Mouse (Mus musculus): Measurements from ENCODE around the gene Grpr.

Gene Grpr

DNA sequence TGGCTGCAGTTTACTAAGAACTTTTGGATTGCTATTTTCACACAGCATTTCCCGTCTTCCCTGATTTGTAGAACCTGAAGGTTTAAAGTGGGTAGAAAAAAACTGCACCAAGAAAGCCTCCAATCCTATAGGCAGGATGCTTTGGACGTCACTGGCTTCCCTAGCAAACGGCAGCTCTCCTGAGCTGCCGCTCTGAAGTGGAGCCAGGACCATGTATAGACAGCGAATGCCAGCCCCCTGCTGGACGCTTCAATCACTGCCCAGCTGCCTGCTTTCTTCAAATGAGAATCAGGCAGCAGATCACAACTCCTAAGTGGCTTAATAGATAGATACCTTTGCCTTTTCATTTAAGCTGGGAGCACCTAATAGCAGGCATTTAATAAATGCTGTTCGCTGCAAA, at the start of gene Grpr:
TSS of gene Grpr (minus strand) at position 12 of the 400 bp plus-strand sequence.
- DNase-seq: peak; percentile 49

DNA sequence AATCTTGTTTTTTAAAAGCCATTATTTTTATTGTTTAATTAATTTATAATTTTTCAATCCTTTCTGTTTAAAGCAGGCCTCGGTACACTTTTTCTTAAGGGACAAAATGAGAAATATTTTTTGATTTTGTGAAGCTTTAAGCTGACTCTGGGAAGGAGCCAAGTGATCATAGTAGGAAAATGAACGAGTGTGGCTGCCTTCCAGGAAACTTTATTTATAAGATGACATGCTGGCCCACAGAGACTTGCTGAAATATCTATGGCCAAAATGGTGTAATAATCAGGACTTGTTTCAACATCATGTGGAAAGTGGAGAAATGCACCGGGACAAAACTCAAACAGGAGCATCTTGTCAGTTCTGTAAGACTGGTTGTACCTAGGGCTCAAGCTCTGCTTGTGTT, 11.0 kb upstream of the Grpr start:
- DNase-seq: no peak

DNA sequence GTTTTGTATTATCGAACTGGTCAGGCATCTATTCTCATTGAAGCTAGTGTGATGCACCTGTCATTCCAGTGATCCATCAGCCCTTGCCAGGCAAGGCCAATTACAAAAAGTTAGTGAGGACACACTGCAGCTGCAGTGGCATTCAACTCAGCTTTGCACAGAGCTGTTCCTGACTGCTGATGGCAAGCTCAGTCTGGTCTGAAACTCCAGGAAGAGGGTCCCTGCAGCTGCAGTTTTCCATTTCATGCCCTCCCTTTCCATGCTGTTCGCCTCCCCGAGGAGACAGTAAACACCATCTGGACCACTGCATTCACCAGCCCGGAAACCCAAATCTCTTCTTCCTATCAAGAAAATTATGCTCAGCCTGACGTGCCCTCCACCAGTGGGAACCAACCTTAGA, 2.4 kb downstream of the Grpr start:
- DNase-seq: no peak

DNA sequence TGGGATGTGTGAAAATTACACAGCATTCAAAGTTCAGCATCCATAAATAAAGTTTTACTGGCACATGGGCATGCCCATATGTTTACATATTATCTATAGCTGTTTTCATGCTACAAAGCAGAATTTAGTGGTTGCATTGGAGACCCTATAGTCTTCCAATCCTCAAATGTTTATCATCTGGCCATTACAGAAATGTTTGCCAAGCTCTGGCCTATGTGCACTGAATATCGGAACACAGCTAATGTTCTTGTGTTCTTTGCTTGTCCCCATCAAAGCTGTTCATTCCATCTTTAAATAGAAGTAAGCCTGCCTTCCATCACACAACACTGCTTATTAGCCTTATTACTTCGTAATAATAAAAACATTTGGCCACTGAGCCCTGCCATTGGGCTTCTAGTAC, 16.6 kb downstream of the Grpr start:
- DNase-seq: no peak

DNA sequence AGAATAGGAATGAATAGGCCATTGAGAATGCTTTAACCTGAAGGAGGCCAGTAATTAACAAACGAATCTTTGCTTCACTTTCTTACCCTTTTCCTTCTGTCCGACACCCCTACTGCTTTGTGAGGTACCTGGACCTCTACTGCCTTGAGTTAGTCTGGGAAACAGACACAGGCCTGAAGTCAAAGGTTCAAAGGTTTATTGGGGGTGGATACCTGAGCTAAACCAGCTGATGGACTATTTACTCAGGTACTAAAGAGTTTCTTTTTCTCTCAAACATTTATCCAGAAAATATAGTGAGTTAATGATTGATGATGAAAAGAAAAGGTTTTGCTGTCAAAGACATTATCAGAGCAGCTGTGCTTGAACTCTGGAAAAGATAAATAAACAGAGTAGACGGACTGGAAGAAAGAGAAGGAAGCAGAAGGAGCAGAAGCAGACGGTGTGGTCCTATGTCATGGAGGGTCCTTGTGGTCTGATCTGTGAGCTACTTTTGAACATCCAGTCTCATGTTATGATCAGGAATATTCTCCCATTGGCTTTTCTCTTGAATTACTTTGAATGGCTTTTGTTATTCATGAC, 30.4 kb downstream of the Grpr start:
- no peak for DNase-seq

DNA sequence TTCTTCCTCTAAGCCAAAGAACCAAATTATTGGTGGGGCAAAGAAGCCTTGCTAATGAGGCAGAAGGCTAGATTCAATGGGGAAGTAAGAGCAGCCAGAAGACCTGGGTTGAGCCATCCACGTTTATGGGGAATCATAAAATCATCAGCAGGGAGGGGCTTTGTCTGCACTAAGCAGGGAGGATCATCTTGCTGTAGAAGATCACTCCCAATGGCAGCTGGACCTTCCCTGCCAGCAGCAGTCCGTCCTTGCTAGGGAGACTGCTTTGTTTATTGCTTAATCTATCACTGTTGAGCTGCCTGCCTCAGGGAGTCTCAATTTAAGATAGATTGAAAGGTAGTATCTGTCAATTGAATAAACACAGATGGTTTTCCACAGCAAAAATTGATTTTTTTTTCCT, 37.7 kb downstream of the Grpr start:
- DNase-seq: no peak

DNA sequence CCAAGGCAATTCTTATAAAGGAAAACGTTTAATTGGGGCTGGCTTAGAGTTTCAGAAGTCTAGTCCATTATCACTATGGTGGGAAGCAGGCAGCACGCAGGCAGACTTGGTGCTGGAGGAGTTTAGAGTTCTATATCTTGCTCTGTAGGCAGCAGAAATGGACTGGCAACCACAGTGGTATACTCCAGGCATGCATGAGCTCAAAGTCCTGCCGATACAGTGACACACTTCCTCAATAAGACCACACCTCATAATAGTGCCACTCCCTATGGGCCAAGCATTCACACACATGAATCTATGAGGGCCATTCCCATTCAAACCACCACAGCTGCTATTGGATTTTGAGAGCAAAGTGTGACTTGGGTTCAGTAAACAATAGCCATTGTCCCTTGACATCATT, 47.4 kb downstream of the Grpr start:
- no peak for DNase-seq
